Mouse (Mus musculus): ENCODE data around the gene Dnajc19.

GRCm38 (mm10) chr3:34080900-34081662 is at the start of gene Dnajc19:
- TF ChIP-seq NELFE (IDR thresholded peaks at IDR 0.05; ENCODE audit: low read depth, low read length) (peak; percentile 74), CHD1 (IDR thresholded peaks at IDR 0.05; ENCODE audit: low read depth, low read length) (no peak), SIN3A (IDR thresholded peaks at IDR 0.05; ENCODE audit: low read length) (peak; percentile 88), TCF12 (IDR thresholded peaks at IDR 0.05; ENCODE audit: low read depth, low read length) (peak; percentile 67), BHLHE40 (IDR thresholded peaks at IDR 0.05; ENCODE audit: borderline replicate concordance, low read depth, low read length) (no peak), USF2 (IDR thresholded peaks at IDR 0.05; ENCODE audit: borderline replicate concordance in 1 of 2, insufficient read depth in 1 of 2, low read depth in 1 of 2, low read length in 2 of 2) (no peak), CTCF (IDR thresholded peaks at IDR 0.05 in 2 of 3, conservative IDR thresholded peaks at IDR 0.05 in 1 of 3; ENCODE audit: control insufficient read depth in 1 of 3, insufficient read depth in 1 of 3, low read depth in 2 of 3, low read length in 3 of 3, poor library complexity in 1 of 3, severe bottlenecking in 1 of 3) (no peak), TAL1 (IDR thresholded peaks at IDR 0.05; ENCODE audit: low read length) (peak; percentile 65), MAFK (IDR thresholded peaks at IDR 0.05; ENCODE audit: borderline replicate concordance, low read depth, low read length) (no peak), ELF1 (IDR thresholded peaks at IDR 0.05; ENCODE audit: low read depth, low read length) (peak; percentile 74), HCFC1 (IDR thresholded peaks at IDR 0.05; ENCODE audit: low read depth, low read length) (peak; percentile 93), USF1 (IDR thresholded peaks at IDR 0.05; ENCODE audit: low read depth, low read length) (no peak), MEF2A (IDR thresholded peaks at IDR 0.05; ENCODE audit: extremely low read depth, insufficient replicate concordance, low read depth, low read length, poor library complexity, severe bottlenecking) (no peak)
